Mouse (Mus musculus): ENCODE measurements at regions not wholly inside any gene's neighbourhood (a gene's known extent, or its start where the extent isn't known, plus 50 kb on each side); places are given as distances from the start of the nearest gene placed in this dataset.

GRCm38 (mm10) chr11:40395331-40395730, 299.7 kb downstream of the Mat2b start:
- TF ChIP-seq CTCF (conservative IDR thresholded peaks at IDR 0.05; ENCODE audit: insufficient read depth, insufficient read length, low read depth, low read length) (no peak), POLR2A (IDR thresholded peaks at IDR 0.05; ENCODE audit: low read depth, low read length) (no peak)
